In the genomic region with DNA sequence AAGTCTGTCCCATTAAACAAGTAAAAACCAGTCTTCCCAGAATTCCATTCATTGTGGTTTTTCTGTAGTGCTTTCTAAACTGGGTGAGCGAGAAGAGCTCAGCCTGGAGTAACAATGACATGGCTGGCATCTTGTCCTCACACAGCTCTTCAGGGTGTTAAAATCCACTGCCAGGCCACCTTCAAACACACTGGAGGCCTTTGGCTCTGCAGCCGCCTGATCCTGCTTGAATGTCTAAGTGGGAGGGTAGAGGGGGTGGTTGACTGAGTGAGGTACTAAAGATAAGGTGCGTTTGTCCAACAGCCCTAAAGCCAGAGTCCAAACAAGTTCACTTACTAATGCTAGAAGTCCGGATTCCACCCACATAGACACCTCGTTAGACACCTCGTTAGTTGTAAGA, we compare ENCODE assay signal across 11 mouse cellular contexts. TPM values are rescaled to one million over a fixed set of nuclear protein-coding genes. Genes with fewer than 3 reads are reported as not detected.
DNase-seq lines count a peak whose midpoint lies in the region; ATAC-seq and TF ChIP-seq lines count a peak whose summit lies in the region.
"Had no signal": no experiment of that assay in that cellular context is flagged by ENCODE, and none has a peak within 500 bp of the region (broad histone marks: within the 10 kb centered on the region; RNA-seq: fewer than 3 reads in every experiment).

No protein-coding gene starts in this region.

- ATAC-seq in liver, embryonic 11.5 days (replicated peaks; ENCODE audit: low FRiP score) = no peak
- peak; percentile 78 for ATAC-seq in lung, postnatal 0 days
- ATAC-seq in stomach, embryonic 15.5 days (ENCODE audit: insufficient read depth, low FRiP score, low read depth) = peak; percentile 18; the same call in 1 of the 2 replicates
- ATAC-seq in CD4-positive, CD25-positive, alpha-beta regulatory T cell, adult 4 months = no peak

- no peak overlapping the region for H3K4me2 ChIP-seq in liver, embryonic 11.5 days
- H3K4me2 ChIP-seq in lung, postnatal 0 days (replicated peaks; ENCODE audit: low read depth, low read length) = no peak overlapping the region
- H3K4me2 ChIP-seq in stomach, embryonic 15.5 days = no peak overlapping the region

- H3K36me3 ChIP-seq in liver, adult 2 months (ENCODE audit: control insufficient read depth, insufficient read depth, low read length) = no peaks in the 10 kb centered on the region
- H3K36me3 ChIP-seq in liver, embryonic 11.5 days (ENCODE audit: control insufficient read depth, insufficient read depth, low read length) = no peaks in the 10 kb centered on the region; the same call in 1 of the 2 replicates
- H3K36me3 ChIP-seq in lung, postnatal 0 days (ENCODE audit: insufficient read depth, low read length) = peaks cover 1% of the 10 kb centered on the region; the same call in 1 of the 2 replicates
- H3K36me3 ChIP-seq in stomach, embryonic 15.5 days = no peaks in the 10 kb centered on the region

- WGBS in liver, adult 2 months = 34% methylated on average over 6 of the region's 6 CpGs
- 45% methylated on average over 6 of the region's 6 CpGs for WGBS in liver, embryonic 11.5 days
- WGBS in lung, postnatal 0 days = 43% methylated on average over 6 of the region's 6 CpGs
- WGBS in stomach, embryonic 15.5 days = 50% methylated on average over 6 of the region's 6 CpGs

- TF ChIP-seq EP300 in lung, postnatal 0 days (IDR thresholded peaks at IDR 0.05) = no peak

- H3K9ac ChIP-seq in liver, adult 2 months (ENCODE audit: low read depth, low read length) = no peak overlapping the region
- H3K9ac ChIP-seq in liver, embryonic 11.5 days (ENCODE audit: low read depth, low read length) = no peak overlapping the region
- no peak overlapping the region for H3K9ac ChIP-seq in lung, postnatal 0 days (replicated peaks; ENCODE audit: low read depth)
- H3K9ac ChIP-seq in stomach, embryonic 15.5 days = no peak overlapping the region

- peak; percentile 77 for DNase-seq in liver, adult 2 months (ENCODE audit: extremely low read depth, low read depth, low spot score)
- DNase-seq in liver, embryonic 11.5 days (ENCODE audit: low spot score) = no peak
- DNase-seq in heart, postnatal 10 days = peak; percentile 39 to 43
- peak; percentile 66 for DNase-seq in lung, postnatal 0 days (ENCODE audit: low spot score)
- no peak for DNase-seq in layer of hippocampus, postnatal 25 days (ENCODE audit: extremely low spot score in 1 of 2, low spot score in 1 of 2)
- DNase-seq in thymus, postnatal 36 days = no peak
- DNase-seq: gastrocnemius, postnatal 36 days; right cerebral cortex, postnatal 4 days had no signal

- H3K27me3 ChIP-seq in liver, adult 2 months (ENCODE audit: control insufficient read depth, insufficient read depth, low read length) = no peaks in the 10 kb centered on the region
- H3K27me3 ChIP-seq in liver, embryonic 11.5 days (replicated peaks; ENCODE audit: control insufficient read depth, insufficient read depth, low read length) = no peaks in the 10 kb centered on the region
- no peaks in the 10 kb centered on the region for H3K27me3 ChIP-seq in lung, postnatal 0 days (replicated peaks; ENCODE audit: insufficient read depth, low read length)
- H3K27me3 ChIP-seq in stomach, embryonic 15.5 days (replicated peaks) = no peaks in the 10 kb centered on the region

- no peaks in the 10 kb centered on the region for H3K9me3 ChIP-seq in liver, embryonic 11.5 days (ENCODE audit: control insufficient read depth, low read length)
- H3K9me3 ChIP-seq in lung, postnatal 0 days (ENCODE audit: low read length) = no peaks in the 10 kb centered on the region
- no peaks in the 10 kb centered on the region for H3K9me3 ChIP-seq in stomach, embryonic 15.5 days

- H3K27ac ChIP-seq in liver, adult 2 months (replicated peaks; ENCODE audit: insufficient read depth, low read depth, low read length) = peak overlapping the region; percentile 77
- no peak overlapping the region for H3K27ac ChIP-seq in liver, embryonic 11.5 days (ENCODE audit: low read depth, low read length)
- 0 out of 2 replicates have a peak overlapping the region, but pooled peaks have one; percentile 11 for H3K27ac ChIP-seq in lung, postnatal 0 days (ENCODE audit: low read length)
- no peak overlapping the region for H3K27ac ChIP-seq in stomach, embryonic 15.5 days

- no peak for TF ChIP-seq POLR2A in liver, adult 2 months (IDR thresholded peaks at IDR 0.05; ENCODE audit: extremely low read depth, insufficient read depth, low read length)

- no peak overlapping the region for H3K4me3 ChIP-seq in liver, adult 2 months (ENCODE audit: insufficient read depth, low read depth, low read length)
- no peak overlapping the region for H3K4me3 ChIP-seq in liver, embryonic 11.5 days (ENCODE audit: low read depth, low read length)
- no peak overlapping the region for H3K4me3 ChIP-seq in lung, postnatal 0 days (ENCODE audit: low read depth, low read length)
- H3K4me3 ChIP-seq in stomach, embryonic 15.5 days (replicated peaks) = no peak overlapping the region

- no peak for TF ChIP-seq CTCF in liver, adult 2 months (IDR thresholded peaks at IDR 0.05; ENCODE audit: low read depth, low read length)
- no peak for TF ChIP-seq CTCF in lung, postnatal 0 days (IDR thresholded peaks at IDR 0.05)

- no peaks in the 10 kb centered on the region for H3K79me2 ChIP-seq in liver, adult 2 months (ENCODE audit: control insufficient read depth, insufficient read depth, low read length)

- intact Hi-C loops in heart, postnatal 10 days (cut with DNase I) = no loop called here

- peaks cover 10% of the 10 kb centered on the region for H3K4me1 ChIP-seq in liver, adult 2 months (ENCODE audit: control insufficient read depth, insufficient read depth, low read length)
- H3K4me1 ChIP-seq in liver, embryonic 11.5 days (replicated peaks; ENCODE audit: control insufficient read depth, insufficient read depth, low read length) = peaks cover 5% of the 10 kb centered on the region; the same call in 1 of the 2 replicates
- no peaks in the 10 kb centered on the region for H3K4me1 ChIP-seq in lung, postnatal 0 days (ENCODE audit: insufficient read depth, low read depth, low read length)
- H3K4me1 ChIP-seq in stomach, embryonic 15.5 days = no peaks in the 10 kb centered on the region; the same call in 1 of the 2 replicates

RNA-seq across cellular contexts. Expression of a gene that starts 48.6 kb away (rescaled TPM):
- total RNA-seq in liver, adult 2 months (2014; rRNA removed) = 0.81 and 1.8 TPM in 2 replicates
- polyA plus RNA-seq in liver, adult 2 months (2012; rRNA removed) = 5.1 and 6.1 TPM in 2 replicates
- polyA plus RNA-seq in liver, embryonic 11.5 days (2014; fragmentation: Nextera tagmentation; extraction: Ambion mirVana) = not detected in 2 replicates
- under 1 TPM; 0.10 TPM for total RNA-seq in heart, postnatal 10 days (2021)
- 0.08 TPM in 1 of 2 replicates, not detected in the other for polyA plus RNA-seq in lung, postnatal 0 days (2015; fragmentation: Nextera tagmentation; extraction: Ambion mirVana)
- 0.04 and 0.08 TPM in 2 replicates for polyA plus RNA-seq in stomach, embryonic 15.5 days (2015; fragmentation: Nextera tagmentation; extraction: Ambion mirVana)
- polyA plus RNA-seq in CD4-positive, CD25-positive, alpha-beta regulatory T cell, adult 4 months (2017; shearing (Covaris generic)) = not detected
- total RNA-seq in layer of hippocampus, postnatal 25 days (2021) = 10 to 100 TPM in 1 of 2 experiments, 1 to 10 TPM in 1; 9.3 to 12.6 TPM
- total RNA-seq: gastrocnemius, postnatal 36 days; MEL had no signal

Comparison
In these comparisons a context has a peak if more than half of its experiments do, and no peak if none do; other contexts are left out.
1. DNase-seq: peak in liver, adult 2 months (single experiment), heart, postnatal 10 days (2 of 2) and lung, postnatal 0 days (single experiment); none in liver, embryonic 11.5 days (single experiment), layer of hippocampus, postnatal 25 days (0 of 2) and thymus, postnatal 36 days (0 of 2).
2. H3K27ac ChIP-seq: peak in liver, adult 2 months (single experiment) and lung, postnatal 0 days (single experiment); none in liver, embryonic 11.5 days (single experiment) and stomach, embryonic 15.5 days (single experiment).
3. ATAC-seq: peak in lung, postnatal 0 days (single experiment) and stomach, embryonic 15.5 days (single experiment); none in liver, embryonic 11.5 days (single experiment) and CD4-positive, CD25-positive, alpha-beta regulatory T cell, adult 4 months (single experiment).